Mouse (Mus musculus): ENCODE results near the gene Wwox.

Gene Wwox

GRCm38 (mm10) chr8:114825460-114825859 is 386.0 kb downstream of the Wwox start:
- TF ChIP-seq GATA4 (IDR thresholded peaks at IDR 0.05; ENCODE audit: insufficient replicate concordance, low read length), result no peak

GRCm38 (mm10) chr8:114826991-114827390 is 387.5 kb downstream of the Wwox start:
- no peak for TF ChIP-seq GATA4 (IDR thresholded peaks at IDR 0.05; ENCODE audit: insufficient replicate concordance, low read length)

- no peak for TF ChIP-seq GATA4 (IDR thresholded peaks at IDR 0.05; ENCODE audit: insufficient replicate concordance, low read length)
Observed at GRCm38 (mm10) chr8:114831595-114831994, 392.1 kb downstream of the Wwox start.

- TF ChIP-seq GATA4 (IDR thresholded peaks at IDR 0.05; ENCODE audit: insufficient replicate concordance, low read length), result no peak
Observed at GRCm38 (mm10) chr8:114832251-114832774, 392.9 kb downstream of the Wwox start.

GRCm38 (mm10) chr8:114834730-114835129 is 395.3 kb downstream of the Wwox start:
- no peak for TF ChIP-seq GATA4 (IDR thresholded peaks at IDR 0.05; ENCODE audit: insufficient replicate concordance, low read length)

GRCm38 (mm10) chr8:114839998-114840397 is 400.5 kb downstream of the Wwox start:
- TF ChIP-seq GATA4 (IDR thresholded peaks at IDR 0.05; ENCODE audit: insufficient replicate concordance, low read length), result no peak

- no peak for TF ChIP-seq GATA4 (IDR thresholded peaks at IDR 0.05; ENCODE audit: insufficient replicate concordance, low read length)
Observed at GRCm38 (mm10) chr8:114847666-114848065, 408.2 kb downstream of the Wwox start.

GRCm38 (mm10) chr8:114849461-114849860 is 410.0 kb downstream of the Wwox start:
- no peak for TF ChIP-seq GATA4 (IDR thresholded peaks at IDR 0.05; ENCODE audit: insufficient replicate concordance, low read length)

- TF ChIP-seq GATA4 (IDR thresholded peaks at IDR 0.05; ENCODE audit: insufficient replicate concordance, low read length), result no peak
Observed at GRCm38 (mm10) chr8:114850014-114850870, 410.8 kb downstream of the Wwox start.

GRCm38 (mm10) chr8:114853765-114854164 is 414.3 kb downstream of the Wwox start:
- no peak for TF ChIP-seq GATA4 (IDR thresholded peaks at IDR 0.05; ENCODE audit: insufficient replicate concordance, low read length)

- no peak for TF ChIP-seq GATA4 (IDR thresholded peaks at IDR 0.05; ENCODE audit: insufficient replicate concordance, low read length)
Observed at GRCm38 (mm10) chr8:114855833-114856232, 416.4 kb downstream of the Wwox start.

- TF ChIP-seq GATA4 (IDR thresholded peaks at IDR 0.05; ENCODE audit: insufficient replicate concordance, low read length), result no peak
Observed at GRCm38 (mm10) chr8:114865911-114866310, 426.5 kb downstream of the Wwox start.

GRCm38 (mm10) chr8:114869321-114869720 is 429.9 kb downstream of the Wwox start:
- no peak for TF ChIP-seq GATA4 (IDR thresholded peaks at IDR 0.05; ENCODE audit: insufficient replicate concordance, low read length)

GRCm38 (mm10) chr8:114870410-114870809 is 431.0 kb downstream of the Wwox start:
- TF ChIP-seq GATA4 (IDR thresholded peaks at IDR 0.05; ENCODE audit: insufficient replicate concordance, low read length), result no peak

- no peak for TF ChIP-seq GATA4 (IDR thresholded peaks at IDR 0.05; ENCODE audit: insufficient replicate concordance, low read length)
Observed at GRCm38 (mm10) chr8:114872491-114872890, 433.0 kb downstream of the Wwox start.

GRCm38 (mm10) chr8:114875161-114875560 is 435.7 kb downstream of the Wwox start:
- TF ChIP-seq GATA4 (IDR thresholded peaks at IDR 0.05; ENCODE audit: insufficient replicate concordance, low read length), result no peak
